Mouse (Mus musculus) kidney, embryonic 14.5 days (tissue): ENCODE results near the gene Smpd2. TPM values are rescaled to one million over a fixed set of nuclear protein-coding genes. Genes with fewer than 3 reads are reported as not detected.

Experiments
- ATAC-seq: fragments of 200-750 bp; cut with Nextera tagmentation; 2 replicates; pipeline ENCODE4 v1.8.0; 2017; ENCODE audit warnings: moderate number of reproducible peaks, mild to moderate bottlenecking, moderate TSS enrichment, moderate library complexity; ENCODE audit not compliant: low FRiP score, low TSS enrichment
- H3K27ac ChIP-seq: fragments of 300-500 bp; sonication (generic); 2 replicates; pipeline ENCODE4 v1.5.1; 2014; ENCODE audit warnings: low read depth, mild to moderate bottlenecking, low read length, moderate library complexity, mixed read lengths
- H3K27me3 ChIP-seq: fragments of 300-500 bp; sonication (generic); 2 replicates; pipeline ENCODE4 v1.6.1; 2014; ENCODE audit warnings: mild to moderate bottlenecking, low read length; ENCODE audit not compliant: control insufficient read depth, insufficient read depth
- H3K36me3 ChIP-seq: fragments of 300-500 bp; sonication (generic); 2 replicates; pipeline ENCODE4 v1.6.1; 2014; ENCODE audit warnings: low read length, mixed read lengths; ENCODE audit not compliant: control insufficient read depth, insufficient read depth
- H3K4me1 ChIP-seq: fragments of 300-500 bp; sonication (generic); 2 replicates; pipeline ENCODE4 v1.6.1; 2014; ENCODE audit warnings: low read length, mixed read lengths; ENCODE audit not compliant: control insufficient read depth, insufficient read depth
- H3K4me2 ChIP-seq: fragments of 300-500 bp; sonication (generic); replicated peaks from 2 replicates; pipeline ENCODE4 v1.6.1; 2014; ENCODE audit warnings: low read depth, mild to moderate bottlenecking, low read length
- H3K4me3 ChIP-seq: fragments of 300-500 bp; sonication (generic); 2 replicates; pipeline ENCODE4 v1.5.1; 2014; ENCODE audit warnings: mild to moderate bottlenecking, low read length
- H3K9ac ChIP-seq: fragments of 300-500 bp; sonication (generic); 2 replicates; pipeline ENCODE4 v1.6.1; 2014; ENCODE audit warnings: low read depth, mild to moderate bottlenecking, low read length, moderate library complexity
- H3K9me3 ChIP-seq: fragments of 300-500 bp; sonication (generic); 2 replicates; pipeline ENCODE4 v1.6.1; 2016; ENCODE audit warnings: low read length; ENCODE audit not compliant: control insufficient read depth
- WGBS: fragments of 180-500 bp; shearing (Covaris S2); extraction: QIAGEN DNeasy Blood & Tissue Kit; methylation state at CpG from one replicate; pipeline ENCODE4 v1.1.7; 2014; 5-methylcytosine and 5-hydroxymethylcytosine counted together
- polyA plus RNA-seq: library from polyadenylated mRNA; unstranded; fragments of >200 nt; fragmentation: Nextera tagmentation; extraction: Ambion mirVana; gene quantifications from 2 replicates; pipeline ENCODE4 v1.2.1, GENCODE M21; 2014

Gene Smpd2
- polyA plus RNA-seq = 53.8 and 59.2 TPM in 2 replicates

DNA sequence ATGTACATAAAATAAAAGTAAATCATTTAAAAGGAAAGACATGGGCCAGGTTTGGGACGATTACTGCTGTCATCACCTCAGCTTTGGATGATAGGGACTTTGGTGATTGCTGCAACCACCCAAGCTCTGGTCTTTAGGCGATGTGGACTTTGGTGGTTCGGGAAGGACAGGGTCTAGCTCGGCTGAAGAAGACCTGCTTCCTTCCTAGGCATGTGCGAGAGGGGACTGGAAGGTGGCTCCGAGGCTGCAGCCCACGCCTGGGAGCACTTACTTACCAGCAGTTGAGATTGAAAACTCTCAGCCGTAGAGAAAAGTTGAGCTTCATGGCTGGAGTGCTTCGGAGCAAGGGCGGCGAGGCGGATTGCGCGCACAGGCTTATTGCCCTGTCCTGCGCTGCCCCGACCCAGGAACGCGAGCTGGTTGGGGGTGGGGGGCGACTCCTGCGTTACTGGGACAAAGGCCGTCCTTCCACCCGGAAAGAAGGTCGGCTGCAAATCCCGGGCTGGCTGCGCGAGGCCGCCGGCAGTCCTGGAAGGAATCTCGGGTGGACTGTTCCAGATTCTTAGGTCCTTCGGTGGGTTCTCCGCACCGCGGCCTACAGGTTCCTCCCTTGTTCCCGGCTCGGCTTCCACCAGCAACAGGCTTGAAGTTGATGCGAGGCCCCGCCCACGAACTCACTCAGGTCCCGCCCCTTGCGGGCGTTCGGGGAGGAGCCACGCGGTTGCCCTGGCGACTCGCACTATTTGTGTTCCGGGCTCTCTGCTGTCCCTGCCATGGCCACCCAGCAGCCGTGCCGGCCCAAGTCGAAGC lies at the start of gene Smpd2, which contains the start of gene Ppil6:
Gene Smpd2 (minus strand): TSS at position 662 of the 810 bp plus-strand sequence.
Gene Ppil6 (plus strand): TSS at position 732 of the 810 bp plus-strand sequence.
- H3K4me2 ChIP-seq = peak within 1 kb of the TSS; percentile 98
- H3K4me3 ChIP-seq = peak within 1 kb of the TSS; percentile 71
- H3K27me3 ChIP-seq = no peaks in the 10 kb centered on the region
- WGBS = under 1% methylated on average over 50 of the region's 50 CpGs
- peak within 1 kb of the TSS; percentile 48; the same call in 1 of the 2 replicates for H3K27ac ChIP-seq
- H3K36me3 ChIP-seq = peaks cover 32% of the 10 kb centered on the region
- H3K4me1 ChIP-seq = peaks cover 15% of the 10 kb centered on the region; the same call in 1 of the 2 replicates
- H3K9ac ChIP-seq = peak within 1 kb of the TSS; percentile 73
- no peaks in the 10 kb centered on the region for H3K9me3 ChIP-seq
- peak; percentile 95 for ATAC-seq

- no peak for ATAC-seq
- Histone ChIP-seq H3K9ac (no peak overlapping the region), H3K27ac (no peak overlapping the region), H3K27me3 (no peaks in the 10 kb centered on the region), H3K4me2 (no peak overlapping the region), H3K36me3 (peaks cover 11% of the 10 kb centered on the region; the same call in 1 of the 2 replicates), H3K4me3 (no peak overlapping the region), H3K9me3 (no peaks in the 10 kb centered on the region), H3K4me1 (no peaks in the 10 kb centered on the region)
- 95% methylated on average over 4 of the region's 4 CpGs for WGBS
Measured at GRCm38 (mm10) chr10:41538986-41539385, 48.8 kb upstream of the Smpd2 start.

DNA sequence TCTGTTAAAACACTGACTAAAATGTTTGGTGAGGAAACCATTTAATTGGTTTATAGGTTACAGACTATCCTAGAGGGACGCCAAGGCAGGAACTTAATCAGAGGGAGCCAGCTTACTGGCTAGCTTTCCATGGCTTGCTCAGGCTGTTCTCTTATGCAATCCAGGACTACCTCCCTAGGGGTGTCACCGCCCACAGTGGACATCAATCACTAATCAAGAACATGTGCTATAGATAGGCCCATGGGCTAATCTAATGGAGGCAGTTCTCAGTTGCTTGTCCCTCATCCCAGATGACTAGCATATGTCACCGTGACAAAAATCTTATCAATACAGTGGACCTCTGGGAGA lies 47.8 kb upstream of the Smpd2 start:
- no peak overlapping the region for H3K4me3 ChIP-seq
- H3K9ac ChIP-seq = no peak overlapping the region
- ATAC-seq = no peak
- peaks cover 18% of the 10 kb centered on the region; the same call in 1 of the 2 replicates for H3K36me3 ChIP-seq
- no peaks in the 10 kb centered on the region for H3K4me1 ChIP-seq
- H3K4me2 ChIP-seq = no peak overlapping the region
- 95% methylated on average over 3 of the region's 3 CpGs for WGBS
- H3K27me3 ChIP-seq = no peaks in the 10 kb centered on the region
- H3K9me3 ChIP-seq = no peaks in the 10 kb centered on the region
- no peak overlapping the region for H3K27ac ChIP-seq

DNA sequence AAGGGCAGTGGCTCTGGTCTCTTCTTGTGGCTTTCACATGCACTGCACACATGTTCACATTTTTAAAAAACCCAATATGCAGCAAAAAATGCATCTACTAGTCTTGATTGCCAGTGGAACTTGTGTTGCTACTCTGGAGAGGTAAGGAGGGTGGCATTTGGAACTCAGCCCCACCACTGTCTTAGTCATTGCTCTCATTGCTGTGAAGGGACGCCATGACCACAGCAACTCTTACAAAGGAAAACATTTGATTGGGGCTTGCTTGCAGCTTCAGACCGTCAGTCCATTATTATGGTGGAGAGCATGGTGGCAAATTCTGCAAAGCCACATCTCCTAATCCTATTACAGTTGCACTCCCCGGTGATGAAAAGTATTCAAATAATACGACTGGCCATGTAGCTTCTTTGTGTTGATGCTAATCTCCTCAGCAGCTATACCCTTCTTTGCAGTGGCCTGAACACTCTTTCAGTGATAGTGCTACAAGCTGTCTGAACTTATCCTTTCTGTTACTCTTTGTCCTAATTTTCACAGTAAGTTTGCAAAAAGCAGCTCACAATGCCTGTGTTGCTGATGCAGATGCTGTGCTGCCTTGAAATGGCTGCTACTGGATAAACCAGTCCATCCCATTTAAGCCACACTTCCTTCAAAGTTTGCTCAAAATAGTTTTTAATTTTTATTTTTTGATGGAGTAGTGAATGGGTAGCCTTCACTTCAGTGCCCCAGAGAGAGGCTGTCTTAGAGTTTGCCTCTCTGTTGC lies 47.2 kb upstream of the Smpd2 start:
- no peak overlapping the region for H3K9ac ChIP-seq
- ATAC-seq = no peak
- WGBS = 96% methylated on average over 4 of the region's 4 CpGs
- H3K4me3 ChIP-seq = no peak overlapping the region
- no peaks in the 10 kb centered on the region for H3K4me1 ChIP-seq
- H3K9me3 ChIP-seq = no peaks in the 10 kb centered on the region
- no peaks in the 10 kb centered on the region for H3K27me3 ChIP-seq
- no peak overlapping the region for H3K4me2 ChIP-seq
- H3K27ac ChIP-seq = no peak overlapping the region
- peaks cover 24% of the 10 kb centered on the region for H3K36me3 ChIP-seq

GRCm38 (mm10) chr10:41536714-41537113 lies 46.5 kb upstream of the Smpd2 start:
- Histone ChIP-seq H3K36me3 (peaks cover 28% of the 10 kb centered on the region), H3K9ac (no peak overlapping the region), H3K4me1 (no peaks in the 10 kb centered on the region), H3K4me2 (no peak overlapping the region), H3K9me3 (no peaks in the 10 kb centered on the region), H3K27ac (no peak overlapping the region), H3K4me3 (no peak overlapping the region), H3K27me3 (no peaks in the 10 kb centered on the region)
- no peak for ATAC-seq
- 86% methylated on average over 1 of the region's 1 CpGs for WGBS

DNA sequence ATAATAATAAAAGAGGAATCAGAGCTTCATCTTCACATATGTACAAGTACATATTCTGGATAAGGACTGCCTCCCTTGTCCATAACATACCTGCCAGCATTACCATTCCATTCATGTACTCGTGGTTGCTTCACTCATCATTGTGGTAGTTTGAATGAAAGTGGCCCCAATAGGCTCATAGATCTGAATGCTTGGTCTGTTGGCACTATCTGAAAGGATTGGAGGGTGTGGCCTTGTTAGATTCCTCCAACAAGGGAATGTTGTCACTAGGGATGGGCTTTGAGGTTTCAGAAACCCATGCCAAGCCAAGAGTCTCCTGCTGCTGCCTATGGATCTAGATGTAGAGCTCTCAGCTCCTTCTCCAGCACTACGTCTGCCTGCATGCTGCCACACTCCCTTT lies 45.8 kb upstream of the Smpd2 start:
- Histone ChIP-seq H3K4me1 (no peaks in the 10 kb centered on the region), H3K36me3 (peaks cover 35% of the 10 kb centered on the region), H3K27ac (no peak overlapping the region), H3K27me3 (no peaks in the 10 kb centered on the region), H3K4me3 (no peak overlapping the region), H3K9me3 (no peaks in the 10 kb centered on the region), H3K4me2 (no peak overlapping the region), H3K9ac (no peak overlapping the region)
- no peak for ATAC-seq
- WGBS = 89% methylated on average over 2 of the region's 2 CpGs

GRCm38 (mm10) chr10:41529972-41530371 lies 39.8 kb upstream of the Smpd2 start:
- Histone ChIP-seq H3K9me3 (no peaks in the 10 kb centered on the region), H3K9ac (no peak overlapping the region), H3K27me3 (no peaks in the 10 kb centered on the region), H3K4me2 (no peak overlapping the region), H3K36me3 (peaks cover 77% of the 10 kb centered on the region), H3K4me3 (no peak overlapping the region), H3K27ac (no peak overlapping the region), H3K4me1 (no peaks in the 10 kb centered on the region)
- ATAC-seq = no peak
- WGBS = 91% methylated on average over 5 of the region's 5 CpGs

- Histone ChIP-seq H3K4me1 (peaks cover 16% of the 10 kb centered on the region), H3K27ac (no peak overlapping the region), H3K36me3 (peaks cover 62% of the 10 kb centered on the region), H3K4me2 (no peak overlapping the region), H3K9me3 (no peaks in the 10 kb centered on the region), H3K4me3 (no peak overlapping the region), H3K9ac (no peak overlapping the region), H3K27me3 (no peaks in the 10 kb centered on the region)
- ATAC-seq = no peak
- 82% methylated on average over 1 of the region's 1 CpGs for WGBS
Measured at GRCm38 (mm10) chr10:41525696-41526095, 35.5 kb upstream of the Smpd2 start.

GRCm38 (mm10) chr10:41523386-41523785 lies 33.2 kb upstream of the Smpd2 start:
- H3K4me2 ChIP-seq = no peak overlapping the region
- peaks cover 16% of the 10 kb centered on the region for H3K4me1 ChIP-seq
- peaks cover 41% of the 10 kb centered on the region for H3K36me3 ChIP-seq

More at GRCm38 (mm10) chr10:41523386-41523785, 33.2 kb upstream of the Smpd2 start:
- H3K27ac ChIP-seq = no peak overlapping the region
- H3K9ac ChIP-seq = no peak overlapping the region
- no peaks in the 10 kb centered on the region for H3K27me3 ChIP-seq
- H3K9me3 ChIP-seq = no peaks in the 10 kb centered on the region
- 76% methylated on average over 3 of the region's 3 CpGs for WGBS
- no peak for ATAC-seq
- no peak overlapping the region for H3K4me3 ChIP-seq
